Mouse (Mus musculus): ENCODE measurements at regions not wholly inside any gene's neighbourhood (a gene's known extent, or its start where the extent isn't known, plus 50 kb on each side); places are given as distances from the start of the nearest gene placed in this dataset.

DNA sequence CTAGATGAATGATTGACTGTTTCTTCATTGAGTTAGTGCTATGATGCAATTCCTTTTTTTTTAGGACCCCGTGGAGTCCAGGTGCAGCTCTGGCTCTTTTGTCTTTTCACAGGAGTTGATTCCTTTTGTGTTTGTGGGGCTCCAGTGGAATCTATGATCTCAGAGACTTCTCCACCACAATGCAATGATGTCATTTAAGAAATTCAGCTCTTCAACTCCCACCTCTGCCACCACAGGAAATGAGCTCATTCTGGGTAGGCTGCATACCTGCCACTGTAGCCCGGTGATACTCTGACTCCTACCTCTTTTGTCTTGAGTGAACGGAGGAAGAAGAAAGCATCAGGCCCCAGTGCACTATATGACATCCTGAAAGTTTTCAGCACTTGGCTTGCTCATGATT, 173.8 kb downstream of the Slc30a10 start:
- TF ChIP-seq CTCF (IDR thresholded peaks at IDR 0.05; ENCODE audit: low read depth, low read length): no peak
- TF ChIP-seq POLR2A (IDR thresholded peaks at IDR 0.05; ENCODE audit: extremely low read depth, insufficient read depth, low read length): no peak

Measured in liver, adult 2 months (tissue).